ENCODE assay signal across 14 mouse cellular contexts in genomic region chr9:106197732-106198131, GRCm38 (mm10). TPM values are rescaled to one million over a fixed set of nuclear protein-coding genes. Genes with fewer than 3 reads are reported as not detected.
DNase-seq lines count a peak whose midpoint lies in the region; ATAC-seq lines count a peak whose summit lies in the region.
"Had no signal": no experiment of that assay in that cellular context is flagged by ENCODE, and none has a peak within 500 bp of the region (broad histone marks: within the 10 kb centered on the region; RNA-seq: fewer than 3 reads in every experiment).

No protein-coding gene starts in this region.

- H3K4me3 ChIP-seq in heart, embryonic 15.5 days, result peak overlapping the region; percentile 80; the same call in 1 of the 2 replicates
- H3K4me3 ChIP-seq in midbrain, embryonic 10.5 days, result peak overlapping the region; percentile 77; the same call in 1 of the 2 replicates
- no peak overlapping the region for H3K4me3 ChIP-seq in midbrain, embryonic 14.5 days (replicated peaks; ENCODE audit: low read depth, low read length)
- H3K4me3 ChIP-seq in limb, embryonic 11.5 days (ENCODE audit: low read depth, low read length), result no peak overlapping the region
- no peak overlapping the region for H3K4me3 ChIP-seq in stomach, embryonic 16.5 days (replicated peaks; ENCODE audit: low read length)

- no peak for ATAC-seq in heart, embryonic 15.5 days (replicated peaks; ENCODE audit: insufficient number of reproducible peaks, insufficient read depth, low FRiP score, low read depth)
- no peak for ATAC-seq in midbrain, embryonic 14.5 days (ENCODE audit: low FRiP score, low TSS enrichment)
- no peak for ATAC-seq in limb, embryonic 11.5 days (ENCODE audit: insufficient number of reproducible peaks, low FRiP score, low TSS enrichment, low read depth)
- no peak for ATAC-seq in stomach, embryonic 16.5 days (ENCODE audit: insufficient read depth, low FRiP score)

- 90% methylated on average over 9 of the region's 9 CpGs for WGBS in heart, embryonic 15.5 days
- WGBS in midbrain, embryonic 10.5 days, result 94% methylated on average over 9 of the region's 9 CpGs
- 92% methylated on average over 9 of the region's 9 CpGs for WGBS in midbrain, embryonic 14.5 days
- 93% methylated on average over 9 of the region's 9 CpGs for WGBS in limb, embryonic 11.5 days
- 90% methylated on average over 9 of the region's 9 CpGs for WGBS in stomach, embryonic 16.5 days

- H3K27me3 ChIP-seq in heart, embryonic 15.5 days, result no peaks in the 10 kb centered on the region
- H3K27me3 ChIP-seq in midbrain, embryonic 10.5 days (ENCODE audit: low read depth, poor library complexity, severe bottlenecking), result peaks cover 8% of the 10 kb centered on the region; the same call in 1 of the 2 replicates
- no peaks in the 10 kb centered on the region for H3K27me3 ChIP-seq in midbrain, embryonic 14.5 days (ENCODE audit: control insufficient read depth, insufficient read depth, low read length)
- no peaks in the 10 kb centered on the region for H3K27me3 ChIP-seq in limb, embryonic 11.5 days (ENCODE audit: control insufficient read depth, insufficient read depth, low read length)
- no peaks in the 10 kb centered on the region for H3K27me3 ChIP-seq in stomach, embryonic 16.5 days (ENCODE audit: control insufficient read depth, insufficient read depth, low read length)

- peaks cover 23% of the 10 kb centered on the region for H3K4me1 ChIP-seq in heart, embryonic 15.5 days (replicated peaks)
- peaks cover 48% of the 10 kb centered on the region for H3K4me1 ChIP-seq in midbrain, embryonic 10.5 days
- H3K4me1 ChIP-seq in midbrain, embryonic 14.5 days (ENCODE audit: control insufficient read depth, insufficient read depth, low read length), result peaks cover 17% of the 10 kb centered on the region
- H3K4me1 ChIP-seq in limb, embryonic 11.5 days (ENCODE audit: control insufficient read depth, insufficient read depth, low read length), result 0 out of 2 replicates have a peak, but pooled peaks cover 5% of the 10 kb centered on the region
- H3K4me1 ChIP-seq in stomach, embryonic 16.5 days (ENCODE audit: control insufficient read depth, insufficient read depth, low read length), result peaks cover 16% of the 10 kb centered on the region

- H3K36me3 ChIP-seq in heart, embryonic 15.5 days, result peaks cover 15% of the 10 kb centered on the region; the same call in 1 of the 2 replicates
- H3K36me3 ChIP-seq in midbrain, embryonic 10.5 days, result peaks cover 49% of the 10 kb centered on the region
- peaks cover 5% of the 10 kb centered on the region for H3K36me3 ChIP-seq in midbrain, embryonic 14.5 days (ENCODE audit: control insufficient read depth, insufficient read depth, low read length)
- peaks cover 5% of the 10 kb centered on the region; the same call in 1 of the 2 replicates for H3K36me3 ChIP-seq in limb, embryonic 11.5 days (ENCODE audit: control insufficient read depth, insufficient read depth, low read length)
- no peaks in the 10 kb centered on the region for H3K36me3 ChIP-seq in stomach, embryonic 16.5 days (ENCODE audit: control insufficient read depth, insufficient read depth, low read length)

- DNase-seq in heart, postnatal 14 days, result no peak
- DNase-seq in midbrain, embryonic 10.5 days (ENCODE audit: low spot score), result no peak
- DNase-seq in midbrain, embryonic 14.5 days, result no peak
- no peak for DNase-seq in limb, embryonic 11.5 days (ENCODE audit: low spot score)
- no peak for DNase-seq in embryo, embryonic 10.5 days (ENCODE audit: low spot score)
- no peak for DNase-seq in gastrocnemius, postnatal 14 days
- DNase-seq: adrenal gland, postnatal 36 days; cerebellum, adult 18-20 months; kidney, adult 8-10 months; thymus, postnatal 14 days had no signal

- H3K9me3 ChIP-seq in heart, embryonic 15.5 days (replicated peaks), result no peaks in the 10 kb centered on the region
- no peaks in the 10 kb centered on the region for H3K9me3 ChIP-seq in midbrain, embryonic 10.5 days (replicated peaks)
- no peaks in the 10 kb centered on the region for H3K9me3 ChIP-seq in midbrain, embryonic 14.5 days (ENCODE audit: control insufficient read depth, low read length)
- H3K9me3 ChIP-seq in limb, embryonic 11.5 days (ENCODE audit: control insufficient read depth, low read length), result no peaks in the 10 kb centered on the region
- H3K9me3 ChIP-seq in stomach, embryonic 16.5 days (replicated peaks; ENCODE audit: control insufficient read depth, low read length), result no peaks in the 10 kb centered on the region

- H3K4me2 ChIP-seq in heart, embryonic 15.5 days, result no peak overlapping the region; the same call in 1 of the 2 replicates
- no peak overlapping the region for H3K4me2 ChIP-seq in midbrain, embryonic 14.5 days (ENCODE audit: low read length)
- peak overlapping the region; percentile 57; the same call in 1 of the 2 replicates for H3K4me2 ChIP-seq in limb, embryonic 11.5 days (ENCODE audit: low read depth, severe bottlenecking)
- H3K4me2 ChIP-seq in stomach, embryonic 16.5 days (ENCODE audit: low read depth, low read length), result 0 out of 2 replicates have a peak overlapping the region, but pooled peaks have one; percentile 75

- no peak overlapping the region for H3K27ac ChIP-seq in heart, embryonic 15.5 days
- H3K27ac ChIP-seq in midbrain, embryonic 10.5 days (replicated peaks), result no peak overlapping the region
- no peak overlapping the region for H3K27ac ChIP-seq in midbrain, embryonic 14.5 days (replicated peaks; ENCODE audit: low read depth, low read length)
- no peak overlapping the region for H3K27ac ChIP-seq in limb, embryonic 11.5 days (replicated peaks; ENCODE audit: low read depth, low read length)
- no peak overlapping the region for H3K27ac ChIP-seq in stomach, embryonic 16.5 days (ENCODE audit: low read length)
- H3K27ac ChIP-seq: left cerebral cortex, adult 2 months had no signal

- 0 out of 2 replicates have a peak overlapping the region, but pooled peaks have one; percentile 80 for H3K9ac ChIP-seq in heart, embryonic 15.5 days
- no peak overlapping the region for H3K9ac ChIP-seq in midbrain, embryonic 14.5 days (replicated peaks; ENCODE audit: low read length)
- H3K9ac ChIP-seq in limb, embryonic 11.5 days (ENCODE audit: low read length), result no peak overlapping the region
- H3K9ac ChIP-seq in stomach, embryonic 16.5 days (ENCODE audit: low read length), result no peak overlapping the region

- intact Hi-C loops in heart, postnatal 14 days (cut with DNase I), result no loop called here
- intact Hi-C loops in gastrocnemius, postnatal 14 days (cut with DNase I; ENCODE audit: low total_unique reads), result no loop called here

RNA-seq across cellular contexts. Expression of gene Ppm1m, which starts 1.8 kb away (rescaled TPM):
- polyA plus RNA-seq in heart, embryonic 15.5 days (2015; fragmentation: Nextera tagmentation; extraction: Ambion mirVana), result 23.1 and 33.6 TPM in 2 replicates
- total RNA-seq in heart, postnatal 14 days (2021), result 10 to 100 TPM; 11.8 to 15.2 TPM
- 46.2 and 52.1 TPM in 2 replicates for polyA plus RNA-seq in midbrain, embryonic 10.5 days (2016; fragmentation: Nextera tagmentation; extraction: Ambion mirVana)
- 11.3 and 13.1 TPM in 2 replicates for polyA plus RNA-seq in midbrain, embryonic 14.5 days (2014; fragmentation: Nextera tagmentation; extraction: Ambion mirVana)
- 42.2 and 42.4 TPM in 2 replicates for polyA plus RNA-seq in limb, embryonic 11.5 days (2014; fragmentation: Nextera tagmentation; extraction: Ambion mirVana)
- 35.1 and 36.0 TPM in 2 replicates for polyA plus RNA-seq in stomach, embryonic 16.5 days (2015; fragmentation: Nextera tagmentation; extraction: Ambion mirVana)
- total RNA-seq in gastrocnemius, postnatal 14 days (2021), result 1 to 10 TPM; 5.1 to 5.5 TPM

RNA-seq across cellular contexts. Expression of gene Twf2, which starts 5.2 kb away (rescaled TPM):
- 46.7 and 52.9 TPM in 2 replicates for polyA plus RNA-seq in heart, embryonic 15.5 days (2015; fragmentation: Nextera tagmentation; extraction: Ambion mirVana)
- 100 to 1,000 TPM; 122 to 142 TPM for total RNA-seq in heart, postnatal 14 days (2021)
- polyA plus RNA-seq in midbrain, embryonic 10.5 days (2016; fragmentation: Nextera tagmentation; extraction: Ambion mirVana), result 69.7 and 74.8 TPM in 2 replicates
- 46.4 and 55.4 TPM in 2 replicates for polyA plus RNA-seq in midbrain, embryonic 14.5 days (2014; fragmentation: Nextera tagmentation; extraction: Ambion mirVana)
- polyA plus RNA-seq in limb, embryonic 11.5 days (2014; fragmentation: Nextera tagmentation; extraction: Ambion mirVana), result 66.5 and 68.5 TPM in 2 replicates
- polyA plus RNA-seq in stomach, embryonic 16.5 days (2015; fragmentation: Nextera tagmentation; extraction: Ambion mirVana), result 54.9 and 57.8 TPM in 2 replicates
- total RNA-seq in gastrocnemius, postnatal 14 days (2021), result 10 to 100 TPM; 68.8 to 69.3 TPM

RNA-seq across cellular contexts. Expression of gene Tlr9, which starts 24.7 kb away (rescaled TPM):
- polyA plus RNA-seq in heart, embryonic 15.5 days (2015; fragmentation: Nextera tagmentation; extraction: Ambion mirVana), result 0.04 and 0.08 TPM in 2 replicates
- total RNA-seq in heart, postnatal 14 days (2021), result under 1 TPM; 0.55 to 0.88 TPM
- 0.05 TPM in 1 of 2 replicates, not detected in the other for polyA plus RNA-seq in midbrain, embryonic 10.5 days (2016; fragmentation: Nextera tagmentation; extraction: Ambion mirVana)
- 0.08 and 0.09 TPM in 2 replicates for polyA plus RNA-seq in midbrain, embryonic 14.5 days (2014; fragmentation: Nextera tagmentation; extraction: Ambion mirVana)
- not detected in 2 replicates for polyA plus RNA-seq in limb, embryonic 11.5 days (2014; fragmentation: Nextera tagmentation; extraction: Ambion mirVana)
- polyA plus RNA-seq in stomach, embryonic 16.5 days (2015; fragmentation: Nextera tagmentation; extraction: Ambion mirVana), result 0.09 TPM in 2 replicates
- under 1 TPM; 0.42 to 0.43 TPM for total RNA-seq in gastrocnemius, postnatal 14 days (2021)
- polyA plus RNA-seq: CD4-positive, CD25-positive, alpha-beta regulatory T cell, adult 4 months had no signal

RNA-seq across cellular contexts. Expression of gene Wdr82, which starts 27.0 kb away (rescaled TPM):
- polyA plus RNA-seq in heart, embryonic 15.5 days (2015; fragmentation: Nextera tagmentation; extraction: Ambion mirVana), result 16.7 and 19.7 TPM in 2 replicates
- total RNA-seq in heart, postnatal 14 days (2021), result 10 to 100 TPM; 54.4 to 63.1 TPM
- 23.4 and 29.3 TPM in 2 replicates for polyA plus RNA-seq in midbrain, embryonic 10.5 days (2016; fragmentation: Nextera tagmentation; extraction: Ambion mirVana)
- 54.0 and 75.3 TPM in 2 replicates for polyA plus RNA-seq in midbrain, embryonic 14.5 days (2014; fragmentation: Nextera tagmentation; extraction: Ambion mirVana)
- 26.4 and 31.3 TPM in 2 replicates for polyA plus RNA-seq in limb, embryonic 11.5 days (2014; fragmentation: Nextera tagmentation; extraction: Ambion mirVana)
- polyA plus RNA-seq in stomach, embryonic 16.5 days (2015; fragmentation: Nextera tagmentation; extraction: Ambion mirVana), result 16.1 TPM in 2 replicates
- total RNA-seq in gastrocnemius, postnatal 14 days (2021), result 10 to 100 TPM; 23.4 to 27.4 TPM

RNA-seq across cellular contexts. Expression of gene Glyctk, which starts 39.8 kb away (rescaled TPM):
- polyA plus RNA-seq in heart, embryonic 15.5 days (2015; fragmentation: Nextera tagmentation; extraction: Ambion mirVana), result 0.74 and 1.1 TPM in 2 replicates
- 1 to 10 TPM; 1.3 to 1.7 TPM for total RNA-seq in heart, postnatal 14 days (2021)
- 5.0 and 8.4 TPM in 2 replicates for polyA plus RNA-seq in midbrain, embryonic 10.5 days (2016; fragmentation: Nextera tagmentation; extraction: Ambion mirVana)
- polyA plus RNA-seq in midbrain, embryonic 14.5 days (2014; fragmentation: Nextera tagmentation; extraction: Ambion mirVana), result 4.6 and 6.8 TPM in 2 replicates
- 1.2 and 2.1 TPM in 2 replicates for polyA plus RNA-seq in limb, embryonic 11.5 days (2014; fragmentation: Nextera tagmentation; extraction: Ambion mirVana)
- 3.1 and 3.5 TPM in 2 replicates for polyA plus RNA-seq in stomach, embryonic 16.5 days (2015; fragmentation: Nextera tagmentation; extraction: Ambion mirVana)
- 1 to 10 TPM; 1.3 to 1.6 TPM for total RNA-seq in gastrocnemius, postnatal 14 days (2021)

Comparison
In these comparisons a context has a peak if more than half of its experiments do, and no peak if none do; other contexts are left out.
1. H3K4me3 ChIP-seq: peak in heart, embryonic 15.5 days (single experiment) and midbrain, embryonic 10.5 days (single experiment); none in midbrain, embryonic 14.5 days (single experiment), limb, embryonic 11.5 days (single experiment) and stomach, embryonic 16.5 days (single experiment).
2. H3K4me2 ChIP-seq: peak in limb, embryonic 11.5 days (single experiment) and stomach, embryonic 16.5 days (single experiment); none in heart, embryonic 15.5 days (single experiment) and midbrain, embryonic 14.5 days (single experiment).